Mouse (Mus musculus): ENCODE measurements at regions not wholly inside any gene's neighbourhood (a gene's known extent, or its start where the extent isn't known, plus 50 kb on each side); places are given as distances from the start of the nearest gene placed in this dataset.

DNA sequence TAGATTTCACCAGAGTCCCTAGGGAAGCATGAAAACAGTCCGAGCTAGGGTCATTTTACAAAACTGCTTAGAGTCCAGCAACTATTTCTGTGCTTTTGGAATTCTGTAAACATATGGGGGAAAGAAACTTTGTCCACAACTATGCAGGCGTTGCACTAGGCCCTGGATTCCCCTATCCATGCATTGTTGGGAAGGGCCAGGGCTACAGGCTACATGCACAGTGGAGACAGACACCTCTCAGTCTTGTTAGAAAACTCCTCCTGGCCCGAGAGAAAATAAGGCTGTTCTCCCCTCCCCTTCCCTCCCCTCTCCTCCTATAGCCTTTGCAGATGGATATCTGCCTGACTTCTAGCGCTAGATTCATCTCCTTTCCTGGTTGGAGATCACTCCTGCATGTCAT lies 113.9 kb upstream of the Bmp2 start:
- no peak for DNase-seq (ENCODE audit: low spot score)

DNA sequence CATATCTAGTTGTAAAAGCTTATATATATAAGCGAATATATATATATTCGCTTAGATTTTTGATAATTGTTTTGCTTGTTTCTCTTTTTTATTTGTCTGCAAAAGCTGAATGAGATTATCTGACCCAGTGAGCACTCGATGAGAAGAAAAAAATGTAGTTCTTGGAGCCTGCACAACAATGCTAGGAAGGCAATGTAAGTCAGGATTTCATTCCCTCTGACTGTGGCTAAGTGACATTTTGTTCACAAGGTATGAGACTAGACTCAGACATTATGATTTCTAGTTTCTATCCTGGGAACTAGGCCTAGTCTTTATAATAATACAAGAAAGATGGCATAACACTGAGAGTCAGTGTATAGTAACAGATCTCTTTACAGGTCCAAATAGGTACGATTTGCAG lies 108.9 kb upstream of the Bmp2 start:
- no peak for DNase-seq (ENCODE audit: low spot score)

DNA sequence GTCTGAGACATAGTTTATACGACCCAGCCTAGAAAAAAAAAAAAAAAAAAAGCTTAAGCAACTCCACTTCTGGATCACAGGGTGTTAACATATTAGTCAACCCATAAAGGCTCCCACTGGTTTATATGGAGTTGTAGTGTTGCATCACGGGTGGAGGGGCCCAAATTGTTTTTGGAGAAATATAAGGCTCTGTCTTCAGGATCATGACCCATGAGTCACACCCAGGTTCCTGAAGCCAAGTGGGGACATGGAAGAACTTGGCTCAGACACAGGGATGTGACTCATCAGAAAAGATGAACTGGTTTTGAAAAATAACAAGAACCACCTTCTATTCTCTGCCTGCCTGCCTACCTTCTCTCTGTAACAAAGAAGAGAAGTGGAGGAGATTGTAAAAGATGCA lies 108.5 kb upstream of the Bmp2 start:
- peak; percentile 60 for DNase-seq (ENCODE audit: low spot score)

DNA sequence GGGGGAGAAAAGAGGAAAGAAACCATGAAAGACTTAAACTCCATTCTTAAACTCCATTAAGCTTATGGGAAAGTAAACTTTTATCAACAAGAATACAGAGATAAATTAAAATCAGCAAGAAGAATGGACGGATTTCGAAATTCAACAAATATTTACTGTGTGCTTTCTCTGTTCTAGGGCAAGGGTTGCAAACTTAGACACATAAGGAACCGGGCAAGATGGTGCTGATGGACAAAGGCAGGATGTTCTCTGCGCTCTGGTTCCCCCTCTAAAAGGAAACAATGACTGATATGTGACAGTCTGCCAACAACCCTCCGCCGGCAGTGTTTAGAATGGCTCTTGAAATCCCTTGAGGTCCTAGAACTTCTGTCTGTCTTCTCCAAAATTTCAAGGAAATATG lies 99.0 kb upstream of the Bmp2 start:
- peak; percentile 14 for DNase-seq (ENCODE audit: low spot score)

DNA sequence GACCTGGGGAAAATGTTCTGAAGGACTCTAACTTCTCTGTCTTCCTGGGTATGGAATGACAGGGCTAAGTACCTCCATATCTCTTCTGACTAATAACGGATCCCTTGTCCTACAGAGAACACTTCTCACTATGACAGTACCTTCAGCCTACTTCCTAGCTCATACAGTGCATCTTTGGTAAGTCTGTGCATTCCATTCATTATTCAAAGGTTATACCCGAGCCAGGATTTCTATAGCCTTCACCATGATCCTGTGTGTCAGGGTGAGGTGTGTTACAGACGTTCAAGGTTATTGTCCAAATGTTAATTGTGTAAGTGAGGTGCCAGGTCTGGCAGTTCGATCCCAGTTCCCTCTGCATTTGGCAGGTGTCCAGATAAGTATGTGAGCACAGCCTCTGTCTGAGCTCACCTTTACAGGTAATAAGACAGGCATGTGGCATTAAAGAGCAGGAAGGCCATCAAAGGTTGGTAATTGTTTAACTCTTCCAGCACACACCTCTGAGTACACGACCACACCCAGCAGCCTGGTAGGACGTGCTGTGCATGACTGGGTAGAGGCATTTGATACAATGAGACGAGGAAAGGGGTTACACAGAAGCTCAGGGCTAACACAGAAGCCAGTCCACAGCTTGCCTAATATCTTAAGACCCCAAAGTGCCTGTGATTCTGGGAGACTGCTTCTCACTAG lies 96.3 kb upstream of the Bmp2 start:
- DNase-seq (ENCODE audit: low spot score) = no peak

DNA sequence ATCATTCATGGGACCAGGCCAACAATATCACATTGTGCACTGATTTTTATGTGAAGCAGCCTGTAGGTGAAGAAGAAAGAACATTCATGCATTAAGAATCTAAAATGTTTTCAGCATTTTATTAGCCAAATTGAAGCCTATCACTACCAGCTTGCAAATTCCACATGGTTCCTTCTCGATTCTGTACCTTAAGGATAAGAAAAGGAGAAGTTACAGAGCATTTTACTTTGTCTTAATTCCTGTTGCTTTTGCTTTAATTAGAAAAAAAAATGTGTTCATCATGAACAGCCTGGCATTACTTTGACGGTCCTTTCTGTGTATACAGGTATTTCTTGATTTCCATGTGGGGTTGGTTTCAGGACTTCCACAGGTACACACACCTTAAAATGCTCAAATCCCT lies 95.2 kb upstream of the Bmp2 start:
- no peak for DNase-seq (ENCODE audit: low spot score)

DNA sequence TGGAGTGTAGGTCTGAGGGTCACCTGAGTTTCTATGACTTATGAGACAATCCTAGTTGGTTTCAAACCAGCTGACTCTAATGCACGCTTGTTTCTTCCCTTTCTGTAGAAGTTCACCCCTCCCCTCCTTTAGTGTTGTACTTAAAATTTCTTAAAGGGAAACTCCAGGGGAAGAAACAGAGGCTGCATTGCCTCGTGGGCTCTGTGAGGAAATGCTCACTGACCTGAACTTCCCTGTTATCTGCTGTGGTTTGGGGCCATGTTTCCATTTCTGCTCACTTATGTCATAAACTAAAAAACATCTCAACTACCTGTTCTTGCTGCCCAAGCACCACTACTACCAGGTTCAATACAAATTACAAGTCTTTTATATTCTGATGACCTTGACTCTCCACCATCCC lies 93.2 kb upstream of the Bmp2 start:
- no peak for DNase-seq (ENCODE audit: low spot score)

DNA sequence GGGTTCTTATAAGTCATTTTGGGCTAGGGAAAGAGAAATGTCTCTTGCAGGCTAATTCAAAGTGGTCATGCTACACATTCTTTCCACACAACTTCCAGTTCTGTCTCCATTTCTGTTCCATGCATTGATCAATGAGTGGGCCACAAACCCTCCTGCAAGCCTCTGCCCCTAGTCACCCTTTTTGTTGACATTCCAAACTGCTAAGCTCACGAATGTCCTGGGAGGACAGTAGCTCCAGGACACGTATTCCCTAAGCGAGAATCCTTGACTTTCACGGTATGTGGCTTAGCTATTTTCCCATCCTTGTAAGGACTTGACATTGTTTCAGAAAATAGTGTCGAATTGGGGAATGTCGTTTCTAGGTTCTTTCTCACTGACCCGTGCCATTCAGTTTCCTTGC lies 91.1 kb upstream of the Bmp2 start:
- no peak for DNase-seq (ENCODE audit: low spot score)

DNA sequence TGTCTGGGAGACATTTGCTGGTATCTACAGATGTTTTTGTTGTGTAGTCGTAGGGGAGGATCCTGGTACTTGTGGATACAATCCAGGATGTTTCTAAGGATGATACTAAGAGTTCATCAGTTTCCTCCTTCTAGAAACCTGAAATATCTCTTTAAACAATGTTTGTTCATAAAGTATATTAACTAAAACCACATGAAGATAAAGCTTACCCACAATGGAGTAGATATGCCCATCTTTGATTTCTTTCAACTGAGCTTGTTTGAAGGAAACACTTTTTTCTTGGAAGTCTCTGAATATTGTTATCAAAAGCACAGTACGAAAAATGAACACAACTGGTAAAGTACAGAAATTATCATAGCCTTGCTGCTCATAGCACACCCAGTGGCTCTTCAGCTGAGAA lies 89.6 kb upstream of the Bmp2 start:
- no peak for DNase-seq (ENCODE audit: low spot score)

DNA sequence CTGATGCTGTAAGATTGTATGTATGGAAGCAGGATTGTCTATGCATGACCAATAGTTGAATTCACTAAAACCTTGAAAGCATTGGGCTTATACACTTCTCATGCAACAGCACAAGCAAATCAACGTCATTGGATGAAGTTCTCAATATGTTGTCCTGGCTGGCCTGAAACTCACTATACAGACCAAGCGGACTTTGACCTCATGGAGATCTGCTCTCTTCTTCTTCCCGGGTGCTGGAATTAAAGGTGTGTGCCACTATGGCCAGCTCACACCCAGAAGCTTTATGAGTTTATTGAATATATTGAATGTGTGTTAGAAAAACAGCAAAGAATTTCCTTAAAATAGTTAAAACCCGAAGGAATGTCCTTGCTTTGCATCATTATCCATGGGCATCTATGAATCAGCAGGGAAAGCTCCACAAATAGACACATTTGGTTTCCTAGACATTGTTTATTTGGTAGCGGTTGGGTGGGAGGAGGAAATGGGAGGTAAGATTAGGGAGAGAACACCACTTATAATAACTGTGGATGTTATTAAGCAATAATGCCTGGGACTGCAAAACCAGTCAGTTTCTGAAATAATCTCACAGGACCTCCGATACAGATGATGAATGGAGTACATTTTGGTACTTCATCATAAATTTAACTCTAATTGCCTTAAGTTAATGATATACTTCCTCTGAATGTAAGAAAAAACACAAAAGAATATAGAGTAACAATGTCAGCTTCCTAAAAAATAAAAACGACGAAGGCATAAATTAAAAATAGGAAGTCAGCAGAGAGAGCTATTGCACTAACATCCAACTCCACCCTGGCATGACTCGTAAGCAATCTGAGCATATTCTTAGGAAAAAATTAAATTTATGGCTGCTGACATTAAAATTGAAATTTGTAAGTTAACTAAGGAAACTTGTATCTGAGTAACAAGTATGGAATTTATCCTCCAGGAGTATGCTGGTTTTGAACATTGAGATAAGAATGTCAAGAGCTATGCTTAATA lies 84.5 kb upstream of the Bmp2 start:
- no peak for DNase-seq (ENCODE audit: low spot score)

DNA sequence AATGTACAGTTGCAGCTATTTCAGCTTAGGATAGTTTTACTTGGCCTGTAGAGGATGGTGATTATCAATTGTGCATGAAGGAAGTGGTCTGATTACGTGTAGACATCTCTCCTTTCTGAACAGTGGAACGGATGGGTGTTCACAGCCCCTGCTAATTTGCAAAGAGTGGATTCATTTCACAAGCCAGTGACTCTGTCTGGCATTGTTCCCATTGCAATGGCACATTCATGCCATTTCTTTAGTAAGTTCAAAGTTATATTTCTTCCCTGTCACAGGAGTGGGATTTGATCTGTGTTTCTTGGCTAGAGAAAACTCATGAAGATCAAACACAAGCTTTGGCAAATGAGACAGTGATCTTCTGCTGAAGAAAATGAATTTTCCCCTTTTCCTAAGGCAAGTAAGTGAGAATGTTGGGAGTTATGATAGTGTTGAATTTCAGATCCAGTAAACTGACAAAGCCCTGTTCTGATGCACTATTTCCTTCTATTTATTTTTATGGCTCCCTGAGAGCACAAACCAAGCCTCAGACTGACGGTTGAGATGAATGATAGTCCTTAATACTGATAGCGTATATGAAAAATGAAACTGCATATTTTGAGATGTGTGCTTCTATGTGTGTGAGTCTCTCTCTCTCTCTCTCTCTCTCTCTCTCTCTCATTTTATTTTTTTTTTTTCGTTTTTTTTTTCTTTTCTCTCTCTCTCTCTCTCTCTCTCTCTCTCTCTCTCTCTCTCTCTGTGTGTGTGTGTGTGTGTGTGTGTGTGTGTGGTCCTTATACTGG lies 78.8 kb upstream of the Bmp2 start:
- DNase-seq (ENCODE audit: low spot score) = no peak

DNA sequence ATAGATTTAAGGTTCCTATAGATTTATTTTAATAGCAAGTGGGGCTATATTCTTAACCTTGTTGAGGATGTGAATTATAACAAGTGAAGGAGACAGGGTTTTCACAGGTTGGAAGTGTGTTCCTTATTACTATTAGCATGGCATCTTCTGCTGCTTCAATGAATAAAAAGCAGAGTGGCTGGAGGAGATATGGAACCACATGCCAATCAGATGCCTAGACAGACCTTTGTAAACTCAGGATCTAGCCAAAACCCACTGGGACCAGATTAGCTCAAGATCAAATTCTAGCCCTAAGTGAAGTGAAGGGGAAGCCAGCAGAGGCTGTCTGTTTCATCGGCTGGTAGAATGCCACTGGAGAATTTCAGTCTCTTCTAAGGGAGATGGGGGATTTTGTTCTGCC lies 77.8 kb upstream of the Bmp2 start:
- no peak for DNase-seq (ENCODE audit: low spot score)

DNA sequence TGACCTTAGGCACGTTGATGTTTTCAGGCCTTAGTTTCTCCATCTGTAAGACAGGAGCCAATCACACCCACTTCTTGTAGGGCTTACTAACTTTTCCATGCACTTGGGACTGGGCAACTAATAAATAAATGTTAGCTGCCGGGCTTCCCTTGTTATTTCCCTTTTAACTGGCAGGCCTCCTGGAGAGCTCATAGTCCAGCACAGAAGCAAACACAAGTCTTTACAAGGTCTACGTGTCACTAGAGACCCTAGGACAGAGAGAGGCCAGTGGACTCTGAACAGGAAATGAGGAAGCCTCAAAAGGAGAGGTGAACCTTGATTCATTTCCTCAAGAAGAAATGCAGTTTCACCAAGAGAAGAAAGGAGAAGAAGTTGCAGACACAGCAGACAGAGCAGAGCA lies 71.1 kb upstream of the Bmp2 start:
- no peak for DNase-seq (ENCODE audit: low spot score)

DNA sequence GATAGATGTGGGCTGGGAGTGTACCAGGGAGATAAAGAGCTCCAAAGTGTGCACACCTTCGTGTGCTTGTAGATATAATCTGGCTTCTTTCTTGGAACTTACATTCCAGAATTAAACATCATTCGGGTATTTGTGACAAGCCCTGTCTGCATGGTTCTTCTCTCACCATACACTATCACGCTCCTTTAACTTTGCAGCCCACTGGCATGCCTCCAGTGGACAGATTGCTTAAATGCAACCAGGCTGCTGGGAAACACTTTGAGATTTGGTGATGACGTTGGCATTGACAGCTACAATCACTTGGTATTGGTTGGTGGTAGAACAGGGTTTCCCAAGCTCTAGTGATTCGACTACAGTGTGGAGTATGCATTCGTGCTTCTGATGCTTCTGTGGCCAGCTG lies 70.7 kb upstream of the Bmp2 start:
- DNase-seq (ENCODE audit: low spot score) = no peak

DNA sequence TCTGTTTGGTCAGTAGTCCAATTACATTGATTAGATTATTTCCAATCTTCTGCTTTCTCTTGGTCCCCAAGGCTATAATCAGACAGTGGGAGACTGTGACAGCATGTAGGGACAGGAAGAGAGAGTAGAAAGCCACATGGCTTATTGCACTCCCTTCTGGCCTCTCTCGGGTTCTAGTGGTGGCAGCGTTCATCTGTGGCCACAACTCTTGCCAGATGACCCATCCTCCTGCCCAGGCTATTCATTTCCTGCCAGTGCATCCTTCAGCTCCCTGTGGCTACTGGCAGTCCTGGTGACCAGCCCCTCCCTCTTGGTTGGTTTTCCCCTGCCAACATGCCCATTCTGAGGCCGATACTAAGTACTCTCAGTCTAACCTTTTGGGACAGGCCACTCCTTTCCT lies 70.2 kb upstream of the Bmp2 start:
- DNase-seq (ENCODE audit: low spot score) = no peak

DNA sequence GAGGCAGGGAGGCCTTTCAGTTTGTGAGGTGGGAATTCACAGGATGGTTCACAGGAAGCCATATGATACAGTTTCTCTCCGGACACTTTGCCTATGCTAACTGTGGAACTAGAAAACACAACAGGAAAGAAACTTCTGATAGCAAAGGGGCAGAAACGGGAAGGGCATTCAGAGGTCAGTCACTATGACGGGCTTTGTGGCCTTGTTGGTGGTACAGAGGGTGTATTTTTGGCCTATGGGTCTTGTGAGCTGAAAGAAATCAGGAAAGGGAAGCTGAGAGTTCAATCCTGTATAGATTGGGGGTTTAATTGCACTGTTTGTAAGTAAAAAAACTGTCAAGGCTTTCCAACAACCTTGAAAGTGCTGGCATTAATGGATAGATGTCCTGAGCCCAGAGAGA lies 56.5 kb upstream of the Bmp2 start:
- no peak for DNase-seq (ENCODE audit: low spot score)

DNA sequence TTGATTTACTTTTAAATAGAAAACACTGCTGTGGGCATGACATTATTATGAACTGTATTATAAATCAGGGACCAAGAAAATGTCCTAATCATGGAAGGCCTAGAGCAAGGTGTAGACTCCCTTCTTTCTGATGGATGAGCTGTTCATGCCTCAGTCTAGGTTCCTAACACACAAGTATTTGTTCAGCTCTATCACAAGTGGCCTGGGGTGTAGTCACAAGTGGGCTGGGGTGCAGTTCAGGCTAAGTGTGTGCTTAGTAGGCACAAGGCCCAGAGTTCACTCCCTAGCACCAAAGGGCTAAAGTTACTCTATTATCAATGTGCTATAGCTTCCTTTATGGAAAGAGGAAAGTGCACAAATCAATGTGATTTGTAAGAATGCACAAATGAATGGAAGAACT lies 55.6 kb upstream of the Bmp2 start:
- no peak for DNase-seq (ENCODE audit: low spot score)

DNA sequence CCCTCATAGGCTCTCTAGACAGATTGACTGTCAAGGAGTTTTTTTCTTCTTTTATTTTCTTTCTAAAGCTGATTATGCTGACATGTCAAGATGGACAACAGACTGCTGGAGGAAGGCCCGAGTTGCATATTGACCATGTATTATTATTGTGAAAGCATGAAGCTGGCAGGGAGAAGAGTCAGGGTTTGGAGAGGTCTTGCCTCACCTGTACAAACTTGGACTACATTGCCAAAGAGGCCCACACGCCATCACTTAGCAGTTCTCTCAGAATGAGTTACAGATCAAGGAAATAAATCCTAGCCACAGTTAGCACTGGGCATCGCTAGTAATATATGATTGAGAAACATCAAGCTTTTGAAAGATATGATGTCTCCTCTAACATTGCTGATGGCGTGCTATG lies 54.9 kb upstream of the Bmp2 start:
- no peak for DNase-seq (ENCODE audit: low spot score)

DNA sequence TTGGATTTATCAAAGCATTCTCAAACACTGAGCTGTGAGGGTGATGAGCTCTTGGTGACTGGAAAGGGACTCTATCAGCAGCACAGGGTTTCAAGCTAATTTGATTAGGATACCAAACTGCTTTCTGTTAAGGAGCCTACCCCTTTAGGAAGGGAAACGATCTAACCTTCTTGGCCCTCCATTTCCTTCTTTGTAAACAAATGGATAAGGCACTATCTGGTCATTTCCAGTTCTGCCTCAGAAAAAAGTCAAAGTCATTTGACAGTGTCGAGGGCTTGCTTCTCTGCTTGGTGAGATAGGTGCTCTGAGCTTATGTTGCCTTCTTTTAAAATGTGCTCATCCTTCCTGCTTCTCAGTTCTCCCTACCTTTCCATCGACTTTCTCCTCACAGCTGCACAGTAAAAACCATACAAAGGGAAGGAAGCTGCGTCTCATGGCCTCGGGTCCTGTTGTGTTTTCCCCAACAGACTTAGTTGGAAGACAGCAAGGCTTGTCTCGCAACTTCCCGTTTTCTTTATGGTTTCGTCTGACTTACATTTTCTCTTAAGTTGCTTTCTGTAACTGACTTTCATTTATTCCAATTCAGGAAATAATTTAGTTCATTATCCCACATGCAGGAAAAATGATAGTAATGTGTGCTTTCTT lies 54.3 kb upstream of the Bmp2 start:
- DNase-seq (ENCODE audit: low spot score) = no peak

DNA sequence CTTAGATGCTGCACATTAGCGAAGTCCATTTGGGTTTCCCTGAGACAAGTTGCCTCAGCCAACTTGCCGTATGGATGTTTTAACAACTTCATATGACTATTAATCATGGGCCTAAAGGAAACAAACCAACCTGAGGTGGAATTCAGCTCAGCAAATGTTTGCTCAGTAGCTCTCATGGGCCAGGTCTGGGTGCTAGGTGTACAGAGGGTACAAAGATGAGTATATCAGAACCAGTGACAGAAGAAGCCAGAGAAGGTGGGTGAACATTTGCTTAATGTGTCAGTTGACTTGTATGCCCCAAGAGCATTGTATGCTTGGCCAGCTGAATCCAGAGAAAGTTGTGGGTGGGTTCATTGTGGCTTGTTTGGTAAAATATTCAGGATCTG lies 53.8 kb upstream of the Bmp2 start:
- DNase-seq (ENCODE audit: low spot score) = peak; percentile 29

DNA sequence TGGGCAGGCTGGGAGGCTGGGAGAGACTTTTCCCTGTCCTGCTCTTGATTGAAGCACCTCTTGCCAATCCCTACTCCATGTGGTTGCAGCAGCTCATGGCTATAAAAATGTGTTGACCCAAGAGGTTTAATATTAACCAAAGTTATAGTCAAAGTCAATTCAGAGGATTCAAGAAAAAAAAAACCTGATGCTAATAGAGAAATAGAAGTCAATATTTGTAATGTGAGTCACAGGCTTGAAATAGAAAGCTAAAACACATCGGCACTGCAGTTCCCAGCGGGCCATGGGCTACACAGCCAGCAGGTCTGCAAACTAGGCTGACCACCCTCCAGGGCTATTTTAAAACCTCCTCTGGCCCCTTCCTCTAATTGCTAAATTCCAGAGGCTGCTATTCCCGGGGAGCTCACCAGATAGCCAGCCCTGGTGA lies 53.2 kb upstream of the Bmp2 start:
- DNase-seq (ENCODE audit: low spot score) = peak; percentile 30

DNA sequence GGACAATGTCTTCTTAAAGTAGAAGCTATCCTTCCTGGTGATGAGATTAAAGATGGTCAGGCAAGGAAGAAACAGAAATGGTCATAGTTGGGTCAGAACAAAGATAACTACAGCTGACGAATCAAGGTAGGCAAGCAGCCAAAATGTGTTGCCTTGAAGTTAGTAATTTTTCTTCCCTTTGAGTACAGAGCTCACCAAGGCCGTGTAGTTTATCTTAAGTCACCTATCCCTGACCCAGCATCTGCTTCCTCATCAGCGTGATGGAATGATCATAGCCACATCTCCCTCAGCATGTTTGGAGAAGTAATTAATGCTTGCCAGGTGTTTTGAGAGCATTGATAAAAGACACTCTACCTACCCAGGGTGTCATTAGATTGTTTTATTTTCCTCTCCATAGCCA lies 52.1 kb upstream of the Bmp2 start:
- DNase-seq (ENCODE audit: low spot score) = no peak

Data from urinary bladder, postnatal 14 days (tissue).